Mouse (Mus musculus) bone marrow, adult 2 months (tissue): ENCODE measurements around the gene Fgfr2. TPM values are rescaled to one million over a fixed set of nuclear protein-coding genes. Genes with fewer than 3 reads are reported as not detected.
"Not testable (repeated sequence)": the region's sequence is repeated elsewhere in the genome, so short reads cannot be mapped to it uniquely, and the experiment has no call there.

Experiments
- H3K27ac ChIP-seq: fragments of 200-500 bp; 2 replicates; pipeline ENCODE4 v1.5.1; 2012; ENCODE audit warnings: low read depth, mild to moderate bottlenecking, control low read depth, inconsistent platforms, low read length; ENCODE audit not compliant: control insufficient read depth, poor library complexity, insufficient read depth
- H3K4me1 ChIP-seq: fragments of 200-500 bp; 2 replicates; pipeline ENCODE4 v1.6.1; 2011; ENCODE audit warnings: low read length; ENCODE audit not compliant: control insufficient read depth, insufficient read depth
- H3K4me3 ChIP-seq: fragments of 200-500 bp; replicated peaks from 2 replicates; pipeline ENCODE3; 2011; ENCODE audit warnings: mild to moderate bottlenecking, low read depth, low read length, control low read depth; ENCODE audit not compliant: control insufficient read depth
- CTCF ChIP-seq: fragments of 200-500 bp; IDR thresholded peaks from 2 replicates; pipeline ENCODE4 v1.5.1; 2011; ENCODE audit warnings: low read length, control low read depth; ENCODE audit not compliant: control insufficient read depth, insufficient read depth
- POLR2A ChIP-seq: fragments of 200-500 bp; IDR thresholded peaks from 2 replicates; pipeline ENCODE4 v1.6.1; 2011; ENCODE audit warnings: low read depth, mild to moderate bottlenecking, control low read depth, low read length, borderline replicate concordance; ENCODE audit not compliant: control insufficient read depth
- WGBS: fragments of 180-500 bp; shearing (Covaris S2); methylation state at CpG from one replicate; pipeline ENCODE4 v1.1.7; 2018; 5-methylcytosine and 5-hydroxymethylcytosine counted together
- polyA plus RNA-seq: library from polyadenylated mRNA; stranded (reverse); fragments of >200 nt; gene quantifications from 2 replicates; pipeline ENCODE4 v1.2.4, GENCODE M21; 2011; ENCODE audit warnings: low replicate concordance; ENCODE audit not compliant: missing spikeins, insufficient read depth, insufficient read length

Fgfr2 gene
- polyA plus RNA-seq, 1 experiment: 8.2 TPM

DNA sequence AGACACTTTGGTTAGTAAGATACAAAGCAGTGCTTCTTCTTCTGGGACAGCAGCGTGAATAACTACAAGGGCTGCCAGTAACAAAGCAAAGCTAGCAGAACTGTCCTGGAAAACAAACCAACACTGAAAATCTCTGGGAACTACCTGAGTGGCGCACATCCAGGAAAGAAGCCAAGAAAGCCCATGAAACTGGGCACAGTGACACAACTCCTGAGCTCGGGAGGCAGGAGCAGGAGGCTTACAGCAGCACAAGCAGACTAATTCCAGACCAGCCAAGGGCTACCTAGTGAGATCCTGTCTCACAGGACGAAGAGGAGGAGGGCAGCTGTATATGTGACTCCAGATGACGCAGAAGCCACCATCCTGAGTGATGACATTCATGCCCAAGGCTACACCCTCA, 676.3 kb downstream of the Fgfr2 start:
- Histone ChIP-seq H3K4me1 (no peaks in the 10 kb centered on the region; the same call in 1 of the 2 replicates), H3K4me3 (no peak overlapping the region), H3K27ac (no peak overlapping the region)
- TF ChIP-seq CTCF (no peak), POLR2A (no peak)
- 80% methylated on average over 5 of the region's 5 CpGs for WGBS

DNA sequence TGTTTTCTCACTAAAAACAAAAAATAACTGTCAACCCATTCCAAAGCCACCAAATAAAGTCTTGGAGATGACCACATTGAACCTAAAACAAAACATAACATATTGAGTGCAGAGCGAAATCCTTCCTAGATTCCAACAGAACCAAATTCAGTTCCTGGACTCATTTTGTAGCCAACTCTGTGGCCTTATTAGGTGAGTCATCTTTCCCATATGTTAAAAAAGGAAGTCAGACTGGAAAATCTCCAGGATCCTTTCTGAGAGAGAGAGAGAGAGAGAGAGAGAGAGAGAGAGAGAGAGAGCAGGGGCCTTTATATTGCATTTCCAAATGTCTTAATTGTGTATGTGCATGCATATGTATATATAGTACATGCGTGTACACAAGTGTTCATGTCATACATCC, 678.9 kb downstream of the Fgfr2 start:
- no peak overlapping the region for H3K27ac ChIP-seq
- 87% methylated on average over 2 of the region's 2 CpGs for WGBS
- H3K4me3 ChIP-seq: no peak overlapping the region
- H3K4me1 ChIP-seq: no peaks in the 10 kb centered on the region
- TF ChIP-seq CTCF: no peak
- no peak for TF ChIP-seq POLR2A

DNA sequence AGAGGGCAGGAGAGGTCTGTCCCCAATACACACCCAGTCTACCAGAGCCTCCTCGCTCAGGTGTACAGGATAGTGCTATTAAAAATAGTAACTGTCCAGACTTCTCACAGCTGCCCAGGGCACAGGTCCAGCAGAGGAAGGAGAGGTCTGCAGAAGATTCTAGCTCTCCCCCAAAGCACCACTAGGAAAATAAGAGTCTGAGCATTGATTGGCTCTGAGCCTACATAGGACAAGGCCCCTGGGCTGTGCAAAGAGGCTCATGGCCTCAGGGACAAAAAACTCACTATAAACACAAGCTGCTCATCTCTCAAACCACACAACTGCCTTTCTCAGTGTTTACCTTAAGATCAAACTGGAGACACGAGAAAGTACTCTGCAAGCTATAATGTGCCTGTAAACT, 679.4 kb downstream of the Fgfr2 start:
- H3K4me3 ChIP-seq: no peak overlapping the region
- H3K27ac ChIP-seq: no peak overlapping the region
- WGBS: 82% methylated on average over 2 of the region's 2 CpGs
- H3K4me1 ChIP-seq: no peaks in the 10 kb centered on the region
- TF ChIP-seq CTCF: no peak
- TF ChIP-seq POLR2A: no peak

DNA sequence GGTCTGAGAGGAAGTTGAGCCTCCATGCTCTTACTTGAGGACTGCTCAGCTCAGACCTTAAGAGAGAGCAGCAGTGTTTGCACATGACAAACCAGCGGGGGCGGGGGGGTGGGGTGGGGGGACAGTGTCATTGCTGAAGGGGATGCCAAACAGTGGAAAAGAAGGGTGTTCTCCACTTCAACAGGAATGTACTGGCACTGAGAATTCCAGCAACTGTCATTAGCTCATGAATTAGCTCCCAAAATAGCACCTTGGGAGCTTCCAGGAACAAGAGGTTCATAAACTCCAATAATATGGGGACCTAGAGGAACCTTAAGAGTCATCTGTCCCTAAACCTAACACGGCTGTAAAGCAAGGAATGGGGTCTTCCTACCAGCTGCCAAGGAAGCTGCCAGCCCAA, 680.0 kb downstream of the Fgfr2 start:
- H3K4me1 ChIP-seq: no peaks in the 10 kb centered on the region
- WGBS: 86% methylated on average over 3 of the region's 3 CpGs
- no peak overlapping the region for H3K27ac ChIP-seq
- TF ChIP-seq CTCF: no peak
- no peak for TF ChIP-seq POLR2A
- H3K4me3 ChIP-seq: no peak overlapping the region

DNA sequence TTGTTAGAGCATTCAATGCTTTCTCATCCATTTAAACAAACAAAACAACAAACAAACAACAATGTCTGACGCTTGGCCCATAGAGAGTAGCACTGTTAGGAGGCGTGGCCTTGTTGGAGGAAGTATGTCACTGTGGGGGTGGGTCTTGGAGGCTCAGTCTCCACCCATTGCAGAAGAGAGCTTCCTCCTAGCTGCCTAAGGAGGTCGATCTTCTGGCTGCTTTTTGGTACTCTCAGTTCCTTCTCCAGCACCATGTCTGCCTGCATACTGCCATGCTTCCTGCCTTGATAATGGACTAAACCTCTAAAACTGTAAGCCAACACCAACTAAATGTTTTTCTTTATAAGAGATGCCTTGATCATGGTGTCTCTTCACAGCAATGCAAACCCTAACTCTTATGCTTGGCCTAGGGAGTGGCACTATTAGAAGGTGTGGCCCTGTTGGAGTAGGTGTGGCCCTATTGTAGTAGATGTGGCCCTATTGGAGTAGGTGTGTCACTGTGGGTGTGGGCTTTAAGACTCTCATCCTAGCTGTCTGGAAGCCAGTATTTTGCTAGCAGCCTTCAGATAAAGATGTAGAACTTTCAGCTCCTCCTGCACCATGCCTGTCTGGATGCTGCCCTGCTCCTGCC, 680.9 kb downstream of the Fgfr2 start:
- not testable (repeated sequence) for H3K27ac ChIP-seq, H3K4me3 ChIP-seq, H3K4me1 ChIP-seq
- WGBS: 56% methylated on average over 3 of the region's 3 CpGs

DNA sequence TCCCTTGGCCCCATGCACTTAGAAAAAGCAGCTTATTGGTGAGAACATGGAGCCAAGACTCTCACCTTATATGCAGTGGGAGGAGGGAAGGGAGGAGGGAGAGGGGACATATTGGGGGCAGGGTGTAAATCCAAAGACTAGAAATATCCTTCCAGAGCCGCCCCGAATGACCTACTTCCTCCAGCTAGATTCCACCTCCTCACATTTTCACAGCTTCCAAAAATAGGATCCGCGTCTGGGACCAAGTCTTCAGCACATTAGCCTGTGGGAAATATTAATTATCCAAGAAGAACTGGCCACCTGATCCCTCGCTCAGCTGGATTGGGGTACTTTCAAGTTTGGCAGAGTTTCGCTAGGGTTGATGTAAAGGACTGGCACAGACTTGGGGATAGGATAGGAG, 683.2 kb downstream of the Fgfr2 start:
- TF ChIP-seq POLR2A (no peak), CTCF (no peak)
- no peak overlapping the region for H3K4me3 ChIP-seq
- 89% methylated on average over 6 of the region's 6 CpGs for WGBS
- H3K27ac ChIP-seq: no peak overlapping the region
- peaks cover 1% of the 10 kb centered on the region; the same call in 1 of the 2 replicates for H3K4me1 ChIP-seq

DNA sequence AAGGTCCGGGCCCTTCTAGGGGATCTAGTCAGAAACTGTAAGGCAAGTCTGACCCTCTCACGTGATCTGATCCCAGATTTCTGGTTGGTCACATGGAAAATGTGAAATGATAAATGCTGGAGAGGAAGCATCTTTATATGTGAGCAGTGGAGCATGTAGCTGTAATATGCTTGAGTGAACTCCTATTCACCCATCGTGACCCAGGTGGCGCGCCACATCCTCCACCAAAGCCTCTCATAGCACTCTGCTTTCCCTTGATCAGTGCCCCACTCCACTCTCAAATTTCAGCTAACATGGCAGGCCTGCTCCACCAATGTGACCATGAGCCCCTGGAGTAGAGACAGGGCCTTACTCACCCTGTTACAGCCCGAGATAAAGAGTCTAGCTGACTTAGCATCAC, 685.1 kb downstream of the Fgfr2 start:
- Histone ChIP-seq H3K4me1 (peaks cover 1% of the 10 kb centered on the region; the same call in 1 of the 2 replicates), H3K4me3 (no peak overlapping the region), H3K27ac (no peak overlapping the region)
- 75% methylated on average over 6 of the region's 6 CpGs for WGBS
- no peak for TF ChIP-seq POLR2A
- no peak for TF ChIP-seq CTCF

DNA sequence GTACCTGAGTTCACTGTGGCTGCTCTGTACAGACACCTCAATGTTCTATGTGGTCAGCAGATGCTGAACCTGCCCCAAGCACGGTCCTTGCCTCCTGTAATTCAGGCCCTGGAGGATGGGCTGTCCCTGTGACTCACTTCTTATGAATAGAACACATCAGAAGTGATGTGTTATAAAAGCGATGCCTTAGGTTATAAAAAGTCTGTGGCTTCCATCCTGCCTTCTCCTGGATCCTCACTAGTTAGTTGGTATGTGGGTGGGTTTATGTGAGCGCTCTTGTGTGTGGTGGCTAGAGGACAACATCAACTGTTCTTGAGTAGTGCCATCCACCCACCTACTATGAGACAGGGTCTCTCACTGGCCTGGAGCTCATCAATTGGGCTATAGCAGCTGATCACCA, 685.7 kb downstream of the Fgfr2 start:
- WGBS: 81% methylated on average over 3 of the region's 3 CpGs
- H3K4me1 ChIP-seq: peaks cover 1% of the 10 kb centered on the region; the same call in 1 of the 2 replicates
- TF ChIP-seq CTCF (no peak), POLR2A (no peak)
- H3K27ac ChIP-seq: no peak overlapping the region
- no peak overlapping the region for H3K4me3 ChIP-seq

DNA sequence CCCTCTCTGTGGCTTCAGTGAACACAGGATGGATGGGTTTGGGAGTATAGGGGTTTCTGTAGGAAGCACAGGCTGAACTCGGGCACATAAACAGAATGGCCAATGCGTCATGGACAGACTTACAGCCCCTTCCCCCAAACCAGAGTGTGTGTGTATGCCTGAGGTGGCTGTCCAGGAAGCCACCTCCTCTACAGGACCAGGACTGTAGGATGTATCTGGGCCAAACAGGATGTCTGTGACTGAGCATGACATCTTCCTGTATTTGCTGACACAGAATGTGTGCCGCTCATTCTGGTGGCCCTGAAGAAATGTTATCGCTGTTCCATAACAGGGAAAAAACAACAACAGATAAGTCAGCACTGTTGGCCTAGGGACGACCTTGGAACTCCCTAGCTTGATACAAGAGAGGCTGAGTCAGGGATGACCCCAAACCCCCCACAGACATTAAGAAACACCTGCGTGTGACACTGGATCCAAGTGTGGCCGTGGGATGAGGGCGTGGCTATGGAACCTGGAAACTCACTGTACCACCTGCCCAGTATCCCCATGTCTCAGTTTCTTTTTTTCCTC, 687.6 kb downstream of the Fgfr2 start:
- Histone ChIP-seq H3K4me3 (no peak overlapping the region), H3K4me1 (peaks cover 1% of the 10 kb centered on the region; the same call in 1 of the 2 replicates), H3K27ac (no peak overlapping the region)
- 41% methylated on average over 8 of the region's 8 CpGs for WGBS
- TF ChIP-seq CTCF (no peak), POLR2A (no peak)
